Mouse (Mus musculus) ES-E14 (cell line): ENCODE data around the gene Rph3a.
"Not testable (repeated sequence)": the region's sequence is repeated elsewhere in the genome, so short reads cannot be mapped to it uniquely, and the experiment has no call there.

ENCODE experiments used
- CHD2 ChIP-seq: IDR thresholded peaks from 2 replicates; pipeline ENCODE4 v1.6.1; 2014; ENCODE audit warnings: mild to moderate bottlenecking, low read depth, low read length, inconsistent platforms
- HCFC1 ChIP-seq: IDR thresholded peaks from 2 replicates; pipeline ENCODE4 v1.6.1; 2012; ENCODE audit warnings: low read length, inconsistent platforms, borderline replicate concordance; ENCODE audit not compliant: insufficient read depth
- MAFK ChIP-seq: IDR thresholded peaks from 2 replicates; pipeline ENCODE4 v1.6.1; 2014; ENCODE audit warnings: mild to moderate bottlenecking, low read depth, low read length, inconsistent platforms; ENCODE audit not compliant: insufficient read depth
- ZC3H11A ChIP-seq: IDR thresholded peaks from 2 replicates; pipeline ENCODE4 v1.6.1; 2012; ENCODE audit warnings: low read depth, mild to moderate bottlenecking, inconsistent platforms, low read length, borderline replicate concordance
- ZNF384 ChIP-seq: IDR thresholded peaks from 2 replicates; pipeline ENCODE4 v1.6.1; 2012; ENCODE audit warnings: low read depth, low read length, inconsistent platforms

DNA sequence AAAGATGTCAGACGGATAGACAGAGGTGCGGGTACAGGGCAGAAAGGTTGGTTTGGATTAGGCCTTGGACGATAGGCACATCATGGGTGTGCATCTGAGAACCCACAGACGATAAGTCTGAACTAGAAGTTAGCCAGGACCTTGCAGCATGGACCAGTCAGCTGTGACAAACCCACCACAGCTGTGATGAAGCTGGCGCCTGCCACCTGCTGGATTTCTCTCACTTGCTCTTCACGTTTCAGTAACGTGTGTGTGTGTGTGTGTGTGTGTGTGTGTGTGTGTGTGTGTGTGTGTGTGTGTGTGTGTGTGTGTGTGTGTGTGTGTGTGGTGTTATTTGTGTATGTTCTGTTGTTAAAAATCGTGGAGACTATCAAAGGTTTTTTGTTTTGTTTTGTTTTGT, 95.7 kb downstream of the Rph3a start, which contains the start of gene Oas1d:
- TF ChIP-seq CHD2, HCFC1, ZNF384, ZC3H11A, MAFK: not testable (repeated sequence)
